Mouse (Mus musculus) thymus, adult 2 months (tissue): ENCODE data around the gene Cacnb4.

ENCODE experiments used
- CTCF ChIP-seq: fragments of 200-500 bp; IDR thresholded peaks from 2 replicates; pipeline ENCODE4 v1.5.1; 2012; ENCODE audit warnings: mild to moderate bottlenecking, control low read depth, low read length, moderate library complexity, borderline replicate concordance; ENCODE audit not compliant: control insufficient read depth, poor library complexity, insufficient read depth; ENCODE audit errors: extremely low read depth
- POLR2A ChIP-seq: fragments of 200-500 bp; IDR thresholded peaks from 2 replicates; pipeline ENCODE4 v1.6.1; 2012; ENCODE audit warnings: mild to moderate bottlenecking, low read length, control low read depth, moderate library complexity; ENCODE audit not compliant: control insufficient read depth, poor library complexity, insufficient read depth; ENCODE audit errors: extremely low read depth

DNA sequence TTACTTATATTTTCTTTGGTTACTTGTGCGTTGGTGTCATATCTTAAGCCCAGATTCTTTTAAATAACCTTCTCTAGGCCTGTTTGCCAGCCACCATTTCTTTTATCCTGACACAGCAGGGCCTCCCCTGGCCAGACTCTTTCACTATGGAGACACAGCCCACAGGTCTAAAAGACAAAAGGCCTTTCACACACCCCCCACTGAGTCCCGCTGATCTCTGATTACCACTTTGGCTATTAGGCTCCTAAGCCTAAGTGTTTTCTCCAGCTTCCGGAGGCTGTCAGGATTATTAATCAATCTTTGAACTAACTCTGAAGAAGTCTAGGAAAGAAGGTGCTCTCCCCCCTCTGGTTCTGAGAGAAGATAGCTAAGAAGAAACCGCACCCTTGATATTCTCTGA is 41.3 kb downstream of the Cacnb4 start:
- TF ChIP-seq POLR2A (no peak), CTCF (no peak)
